Mouse (Mus musculus) intestine, embryonic 16.5 days (tissue): Measurements from ENCODE around the gene Brat1. TPM values are rescaled to one million over a fixed set of nuclear protein-coding genes. Genes with fewer than 3 reads are reported as not detected.
"Not testable (repeated sequence)": the region's sequence is repeated elsewhere in the genome, so short reads cannot be mapped to it uniquely, and the experiment has no call there.

ENCODE experiments used
- ATAC-seq: fragments of 200-750 bp; cut with Nextera tagmentation; 2 replicates; pipeline ENCODE4 v1.8.0; 2017; ENCODE audit warnings: moderate TSS enrichment, moderate library complexity
- H3K27ac ChIP-seq: fragments of 300-500 bp; sonication (generic); 2 replicates; pipeline ENCODE4 v1.5.1; 2014; ENCODE audit warnings: mild to moderate bottlenecking, low read length
- H3K27me3 ChIP-seq: fragments of 300-500 bp; sonication (generic); replicated peaks from 2 replicates; pipeline ENCODE4 v1.6.1; 2014; ENCODE audit warnings: low read length, control low read depth, mixed read lengths; ENCODE audit not compliant: control insufficient read depth, insufficient read depth
- H3K36me3 ChIP-seq: fragments of 300-500 bp; sonication (generic); 2 replicates; pipeline ENCODE4 v1.6.1; 2014; ENCODE audit warnings: low read length, control low read depth; ENCODE audit not compliant: control insufficient read depth, insufficient read depth
- H3K4me1 ChIP-seq: fragments of 300-500 bp; sonication (generic); 2 replicates; pipeline ENCODE4 v1.6.1; 2014; ENCODE audit warnings: low read length, control low read depth, mixed read lengths; ENCODE audit not compliant: control insufficient read depth, insufficient read depth
- H3K4me2 ChIP-seq: fragments of 300-500 bp; sonication (generic); 2 replicates; pipeline ENCODE4 v1.6.1; 2014; ENCODE audit warnings: low read depth, low read length, control low read depth
- H3K4me3 ChIP-seq: fragments of 300-500 bp; sonication (generic); 2 replicates; pipeline ENCODE4 v1.5.1; 2014; ENCODE audit warnings: mild to moderate bottlenecking, low read length
- H3K9ac ChIP-seq: fragments of 300-500 bp; sonication (generic); 2 replicates; pipeline ENCODE4 v1.6.1; 2014; ENCODE audit warnings: low read depth, low read length
- H3K9me3 ChIP-seq: fragments of 300-500 bp; sonication (generic); 2 replicates; pipeline ENCODE4 v1.6.1; 2016; ENCODE audit warnings: low read length, control low read depth; ENCODE audit not compliant: control insufficient read depth
- WGBS: fragments of 180-500 bp; shearing (Covaris S2); extraction: QIAGEN DNeasy Blood & Tissue Kit; methylation state at CpG from one replicate; pipeline ENCODE4 v1.1.7; 2014; 5-methylcytosine and 5-hydroxymethylcytosine counted together
- polyA plus RNA-seq: library from polyadenylated mRNA; unstranded; fragments of >200 nt; fragmentation: Nextera tagmentation; extraction: Ambion mirVana; gene quantifications from 2 replicates; pipeline ENCODE4 v1.2.1, GENCODE M21; 2015

Brat1 gene
- polyA plus RNA-seq, 1 experiment from 2014 or later: 19.0 TPM

DNA sequence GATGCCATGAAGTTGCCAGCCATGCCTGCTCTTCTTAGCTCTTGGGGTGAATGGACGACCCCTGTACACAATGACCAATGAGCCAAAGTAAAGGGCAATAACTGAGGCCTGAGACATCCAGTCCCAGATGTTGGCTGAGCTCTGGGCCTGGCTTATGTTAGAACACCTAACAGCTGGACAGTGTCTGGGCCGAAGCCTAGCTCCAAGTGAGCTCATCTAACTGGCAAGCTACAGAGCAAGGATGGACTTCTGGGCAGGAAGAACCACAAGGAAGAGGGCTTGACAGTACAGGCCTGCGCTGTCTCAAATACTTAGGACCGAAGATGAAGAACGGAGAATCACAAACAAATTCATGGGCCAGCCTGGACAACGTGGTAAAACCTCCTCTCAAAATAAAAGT lies 32.2 kb upstream of the Brat1 start:
- not testable (repeated sequence) for H3K36me3 ChIP-seq, H3K9ac ChIP-seq, H3K4me2 ChIP-seq, H3K4me1 ChIP-seq, H3K4me3 ChIP-seq, H3K27me3 ChIP-seq
- WGBS: 66% methylated on average over 6 of the region's 6 CpGs
- Histone ChIP-seq H3K27ac (peak overlapping the region; percentile 58), H3K9me3 (peaks cover 10% of the 10 kb centered on the region)
- ATAC-seq: peak; percentile 68

DNA sequence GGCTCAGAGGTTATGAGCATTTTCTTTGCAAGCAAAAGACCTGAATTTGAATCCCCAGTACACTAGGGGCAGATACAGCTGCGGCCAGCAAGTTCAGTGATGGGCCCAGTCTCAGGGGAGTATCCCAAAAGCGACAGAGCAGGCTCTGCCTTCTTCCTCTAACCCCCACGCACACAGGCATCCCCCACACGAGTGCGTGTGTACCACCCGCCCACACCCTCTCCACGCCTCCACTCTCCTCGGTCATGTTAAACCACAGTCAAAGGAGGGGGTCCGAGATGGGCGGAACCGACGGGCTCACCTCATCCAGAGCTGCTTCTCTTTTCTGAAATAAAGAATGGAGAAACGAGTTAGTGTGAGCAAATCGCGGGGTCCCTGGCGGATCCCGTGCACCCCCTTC lies 30.8 kb upstream of the Brat1 start:
- WGBS: 88% methylated on average over 17 of the region's 17 CpGs
- Histone ChIP-seq H3K36me3 (peaks cover 7% of the 10 kb centered on the region), H3K27ac (peak overlapping the region; percentile 15; the same call in 1 of the 2 replicates)

GRCm38 (mm10) chr5:140675079-140675478 lies 29.7 kb upstream of the Brat1 start:
- 70% methylated on average over 11 of the region's 11 CpGs for WGBS
- no peak overlapping the region for H3K4me3 ChIP-seq
- ATAC-seq: no peak
- no peak overlapping the region for H3K27ac ChIP-seq
- H3K4me1 ChIP-seq: no peaks in the 10 kb centered on the region; the same call in 1 of the 2 replicates
- H3K4me2 ChIP-seq: no peak overlapping the region
- H3K27me3 ChIP-seq: no peaks in the 10 kb centered on the region
- no peaks in the 10 kb centered on the region for H3K9me3 ChIP-seq
- H3K36me3 ChIP-seq: peaks cover 4% of the 10 kb centered on the region; the same call in 1 of the 2 replicates
- no peak overlapping the region for H3K9ac ChIP-seq

More for the DNA sequence above, 30.8 kb upstream of the Brat1 start:
- Histone ChIP-seq H3K4me3 (no peak overlapping the region), H3K27me3 (no peaks in the 10 kb centered on the region), H3K4me1 (no peaks in the 10 kb centered on the region; the same call in 1 of the 2 replicates), H3K4me2 (no peak overlapping the region), H3K9me3 (peaks cover 5% of the 10 kb centered on the region), H3K9ac (no peak overlapping the region)
- no peak for ATAC-seq

GRCm38 (mm10) chr5:140675640-140676039 lies 29.2 kb upstream of the Brat1 start:
- Histone ChIP-seq H3K4me1 (no peaks in the 10 kb centered on the region; the same call in 1 of the 2 replicates), H3K9ac (no peak overlapping the region), H3K27me3 (no peaks in the 10 kb centered on the region), H3K9me3 (no peaks in the 10 kb centered on the region), H3K27ac (no peak overlapping the region), H3K36me3 (peaks cover 4% of the 10 kb centered on the region; the same call in 1 of the 2 replicates), H3K4me3 (no peak overlapping the region), H3K4me2 (no peak overlapping the region)
- WGBS: 88% methylated on average over 11 of the region's 11 CpGs
- no peak for ATAC-seq

DNA sequence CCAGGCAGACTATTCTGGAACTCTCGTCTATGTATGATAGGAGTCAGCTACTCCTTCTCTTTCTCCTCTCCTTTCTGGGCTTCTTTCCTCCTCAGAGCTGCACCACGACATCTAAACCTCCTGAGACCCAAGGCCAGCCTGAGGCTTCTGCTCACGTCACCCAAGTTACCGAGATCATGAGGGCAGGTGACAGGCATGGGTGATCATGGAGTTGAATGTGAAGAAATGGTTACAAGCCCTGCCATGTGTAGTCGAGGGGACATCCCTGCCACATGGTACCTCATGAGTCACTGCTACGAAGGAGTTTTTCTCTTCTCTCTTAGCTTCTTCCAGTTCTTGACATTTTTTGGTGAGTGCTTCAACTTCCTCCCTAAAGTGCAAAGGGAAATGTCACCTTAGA lies 27.7 kb upstream of the Brat1 start:
- no peaks in the 10 kb centered on the region for H3K27me3 ChIP-seq
- peaks cover 4% of the 10 kb centered on the region; the same call in 1 of the 2 replicates for H3K36me3 ChIP-seq
- no peak overlapping the region for H3K27ac ChIP-seq
- 90% methylated on average over 6 of the region's 6 CpGs for WGBS
- no peaks in the 10 kb centered on the region for H3K9me3 ChIP-seq
- H3K4me1 ChIP-seq: no peaks in the 10 kb centered on the region
- no peak for ATAC-seq
- no peak overlapping the region for H3K4me3 ChIP-seq
- no peak overlapping the region for H3K9ac ChIP-seq
- H3K4me2 ChIP-seq: no peak overlapping the region

DNA sequence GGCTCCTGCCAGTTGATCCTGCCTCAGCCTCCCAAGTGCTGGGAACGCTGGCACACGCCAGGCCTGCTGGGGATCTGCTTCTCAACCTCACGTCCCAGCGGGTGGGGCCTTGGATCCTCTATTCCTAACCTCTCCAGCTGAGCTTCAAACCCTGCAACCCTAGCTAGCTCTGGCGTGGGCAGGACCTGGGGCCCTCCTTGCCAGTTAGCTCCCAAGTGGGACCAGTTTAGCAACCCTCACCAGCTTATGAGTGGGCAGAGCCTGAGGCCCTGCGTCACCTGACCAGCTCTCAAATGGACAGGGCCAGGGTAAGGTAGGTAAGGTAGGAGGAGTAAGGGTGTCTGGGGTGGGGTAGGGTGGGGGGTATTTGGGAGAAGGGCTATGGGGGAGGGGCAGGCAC lies 24.8 kb upstream of the Brat1 start:
- Histone ChIP-seq H3K9ac (no peak overlapping the region), H3K27me3 (no peaks in the 10 kb centered on the region), H3K4me1 (no peaks in the 10 kb centered on the region), H3K27ac (no peak overlapping the region), H3K36me3 (peaks cover 4% of the 10 kb centered on the region; the same call in 1 of the 2 replicates), H3K4me2 (no peak overlapping the region), H3K4me3 (no peak overlapping the region), H3K9me3 (no peaks in the 10 kb centered on the region)
- no peak for ATAC-seq
- WGBS: 84% methylated on average over 6 of the region's 6 CpGs

DNA sequence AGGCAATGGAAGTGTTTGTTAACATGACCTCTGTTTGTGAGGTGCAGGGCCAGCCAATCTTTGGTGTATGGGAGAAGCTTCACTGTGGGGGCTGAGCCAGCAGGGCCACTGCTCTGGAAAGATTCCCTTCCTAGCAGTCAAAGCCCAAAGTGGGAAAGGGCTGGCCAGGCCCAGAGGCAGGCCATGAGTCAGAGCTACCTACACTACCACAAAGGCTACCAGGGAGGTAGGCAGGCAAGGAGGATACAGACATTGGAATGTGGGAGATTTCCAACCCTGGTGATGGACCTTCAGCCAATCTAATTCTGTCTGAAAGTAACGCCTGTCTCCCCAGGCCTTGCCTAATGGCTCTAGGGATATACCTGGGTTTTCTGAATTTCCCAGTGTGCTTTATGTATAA lies 23.9 kb upstream of the Brat1 start:
- peaks cover 4% of the 10 kb centered on the region; the same call in 1 of the 2 replicates for H3K36me3 ChIP-seq
- H3K4me3 ChIP-seq: no peak overlapping the region
- no peak overlapping the region for H3K27ac ChIP-seq
- H3K9me3 ChIP-seq: no peaks in the 10 kb centered on the region
- ATAC-seq: no peak
- 92% methylated on average over 1 of the region's 1 CpGs for WGBS
- H3K4me1 ChIP-seq: no peaks in the 10 kb centered on the region
- no peak overlapping the region for H3K9ac ChIP-seq
- no peaks in the 10 kb centered on the region for H3K27me3 ChIP-seq
- no peak overlapping the region for H3K4me2 ChIP-seq

DNA sequence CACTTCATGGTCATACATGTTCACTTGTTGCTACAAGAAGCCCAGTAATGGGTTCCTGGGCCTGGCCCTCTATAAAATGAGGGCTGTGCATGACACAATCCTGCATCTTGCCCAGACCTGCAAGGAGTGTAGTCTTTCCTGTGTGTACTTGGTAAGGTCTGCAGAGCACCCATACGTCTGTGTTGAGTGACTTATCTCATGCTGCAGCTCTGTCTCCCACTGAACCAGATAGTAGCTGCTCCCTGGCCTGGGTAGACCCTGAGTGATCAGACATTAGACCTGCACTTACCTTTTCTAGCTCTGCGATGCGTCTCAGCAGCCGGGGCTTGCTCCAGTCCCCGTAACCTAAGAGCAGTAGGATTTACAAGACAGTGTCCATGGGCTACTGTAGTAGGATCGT lies 22.7 kb upstream of the Brat1 start:
- ATAC-seq: no peak
- Histone ChIP-seq H3K4me3 (no peak overlapping the region), H3K27ac (no peak overlapping the region), H3K9ac (no peak overlapping the region), H3K4me1 (no peaks in the 10 kb centered on the region), H3K36me3 (peaks cover 4% of the 10 kb centered on the region; the same call in 1 of the 2 replicates), H3K27me3 (no peaks in the 10 kb centered on the region), H3K9me3 (no peaks in the 10 kb centered on the region), H3K4me2 (no peak overlapping the region)
- WGBS: 95% methylated on average over 6 of the region's 6 CpGs

GRCm38 (mm10) chr5:140684343-140685148 lies 20.3 kb upstream of the Brat1 start:
- Histone ChIP-seq H3K36me3 (no peaks in the 10 kb centered on the region), H3K9ac (no peak overlapping the region), H3K4me1 (no peaks in the 10 kb centered on the region), H3K4me2 (no peak overlapping the region), H3K9me3 (no peaks in the 10 kb centered on the region), H3K4me3 (no peak overlapping the region), H3K27me3 (no peaks in the 10 kb centered on the region), H3K27ac (no peak overlapping the region)
- ATAC-seq: peak; percentile 58; the same call in 1 of the 2 replicates
- WGBS: 64% methylated on average over 16 of the region's 16 CpGs
